Mouse (Mus musculus) testis, adult 2 months (tissue): ENCODE measurements around the gene Lpar3.

Experiments used
- CTCF ChIP-seq: fragments of 200-500 bp; IDR thresholded peaks from 2 replicates; pipeline ENCODE4 v1.5.1; 2012; ENCODE audit warnings: low read depth, mild to moderate bottlenecking, inconsistent platforms, low read length, moderate library complexity; ENCODE audit not compliant: control insufficient read depth, insufficient read depth, insufficient replicate concordance
- POLR2A ChIP-seq: fragments of 200-500 bp; IDR thresholded peaks from 2 replicates; pipeline ENCODE4 v1.6.1; 2012; ENCODE audit warnings: low read depth, mild to moderate bottlenecking, inconsistent platforms, low read length, moderate library complexity; ENCODE audit not compliant: control insufficient read depth

GRCm38 (mm10) chr3:146334070-146334469 is 113.3 kb downstream of the Lpar3 start:
- no peak for TF ChIP-seq CTCF
- no peak for TF ChIP-seq POLR2A
